Mouse (Mus musculus) adrenal gland, adult (tissue): ENCODE results near the gene Wap.
A peak's percentile ranks its signal among the peaks of the same experiment; 100 is the strongest.

Experiments used
- DNase-seq, 2 experiments: peaks; one replicate each; pipeline ENCODE4 v3.0.0; 2022 to 2023; ENCODE audit warnings: low spot score in 1 of 2; ENCODE audit not compliant: inconsistent age in 2 of 2

The Wap gene

GRCm38 (mm10) chr11:6628568-6628967 is 9.9 kb downstream of the Wap start:
- DNase-seq, result peak; percentile 52 to 83

- DNase-seq, result no peak
Measured at GRCm38 (mm10) chr11:6627731-6628130, 10.7 kb downstream of the Wap start.

GRCm38 (mm10) chr11:6626388-6626772 is 12.1 kb downstream of the Wap start:
- DNase-seq, result no peak

GRCm38 (mm10) chr11:6625478-6626387 is 12.7 kb downstream of the Wap start, which contains the start of gene Tbrg4:
Gene Tbrg4 (minus strand): TSS chr11:6626067.
- peak; percentile 95 to 98 for DNase-seq

- DNase-seq, result no peak
Measured at GRCm38 (mm10) chr11:6624619-6625382, 13.6 kb downstream of the Wap start.

- DNase-seq, result no peak
Measured at GRCm38 (mm10) chr11:6623704-6624103, 14.7 kb downstream of the Wap start.

- DNase-seq, result no peak
Measured at GRCm38 (mm10) chr11:6615250-6616205, 22.9 kb downstream of the Wap start.

GRCm38 (mm10) chr11:6605491-6606399 is 32.7 kb downstream of the Wap start, which contains the start of gene Nacad:
Gene Nacad (minus strand): TSS chr11:6606053.
- peak; percentile 36 to 53 for DNase-seq

- DNase-seq, result peak; percentile 11 to 49
Measured at GRCm38 (mm10) chr11:6605021-6605481, 33.4 kb downstream of the Wap start.

GRCm38 (mm10) chr11:6604604-6604936 is 33.9 kb downstream of the Wap start:
- DNase-seq, result no peak

- peak; percentile 44 to 71 for DNase-seq
Measured at GRCm38 (mm10) chr11:6603887-6604603, 34.4 kb downstream of the Wap start.

GRCm38 (mm10) chr11:6603224-6603623 is 35.2 kb downstream of the Wap start:
- peak in 1 of 2 experiments; percentile 23 for DNase-seq

GRCm38 (mm10) chr11:6602662-6603061 is 35.8 kb downstream of the Wap start:
- peak; percentile 12 to 31 for DNase-seq

GRCm38 (mm10) chr11:6601649-6602480 is 36.6 kb downstream of the Wap start:
- DNase-seq, result peak; percentile 9 to 24

GRCm38 (mm10) chr11:6600284-6600944 is 38.0 kb downstream of the Wap start:
- no peak for DNase-seq

GRCm38 (mm10) chr11:6599831-6600230 is 38.6 kb downstream of the Wap start:
- peak; percentile 57 to 68 for DNase-seq

- DNase-seq, result peak in 1 of 2 experiments; percentile 36
Measured at GRCm38 (mm10) chr11:6599011-6599681, 39.3 kb downstream of the Wap start.
